Mouse (Mus musculus) midbrain, embryonic 12.5 days (tissue): Measurements from ENCODE around the gene Gm5134. TPM values are rescaled to one million over a fixed set of nuclear protein-coding genes. Genes with fewer than 3 reads are reported as not detected.

Experiments
- ATAC-seq: fragments of 200-750 bp; cut with Nextera tagmentation; 2 replicates; pipeline ENCODE4 v1.8.0; 2017; ENCODE audit warnings: low read depth, moderate TSS enrichment, moderate library complexity; ENCODE audit not compliant: low FRiP score
- H3K27ac ChIP-seq: fragments of 300-500 bp; sonication (generic); replicated peaks from 2 replicates; pipeline ENCODE4 v1.5.1; 2016; ENCODE audit warnings: mild to moderate bottlenecking
- H3K27me3 ChIP-seq: fragments of 300-500 bp; sonication (generic); 2 replicates; pipeline ENCODE4 v1.6.1; 2016; ENCODE audit warnings: mild to moderate bottlenecking
- H3K36me3 ChIP-seq: fragments of 300-500 bp; sonication (generic); 2 replicates; pipeline ENCODE4 v1.6.1; 2016
- H3K4me1 ChIP-seq: fragments of 300-500 bp; sonication (generic); 2 replicates; pipeline ENCODE4 v1.6.1; 2016
- H3K4me2 ChIP-seq: fragments of 300-500 bp; sonication (generic); replicated peaks from 2 replicates; pipeline ENCODE4 v1.6.1; 2016; ENCODE audit warnings: mild to moderate bottlenecking, moderate library complexity
- H3K4me3 ChIP-seq: fragments of 300-500 bp; sonication (generic); 2 replicates; pipeline ENCODE4 v1.5.1; 2016; ENCODE audit warnings: mild to moderate bottlenecking
- H3K9ac ChIP-seq: fragments of 300-500 bp; sonication (generic); replicated peaks from 2 replicates; pipeline ENCODE4 v1.6.1; 2016; ENCODE audit warnings: mild to moderate bottlenecking, moderate library complexity
- H3K9me3 ChIP-seq: fragments of 300-500 bp; sonication (generic); 2 replicates; pipeline ENCODE4 v1.6.1; 2016; ENCODE audit warnings: mild to moderate bottlenecking
- WGBS: fragments of 180-500 bp; shearing (Covaris S2); methylation state at CpG from one replicate; pipeline ENCODE4 v1.1.7; 2016; 5-methylcytosine and 5-hydroxymethylcytosine counted together
- polyA plus RNA-seq: library from polyadenylated mRNA; unstranded; fragments of >200 nt; fragmentation: Nextera tagmentation; extraction: Ambion mirVana; gene quantifications from 2 replicates; pipeline ENCODE4 v1.2.1, GENCODE M21; 2016

The Gm5134 gene
- polyA plus RNA-seq, 1 experiment from 2014 or later, result not detected

DNA sequence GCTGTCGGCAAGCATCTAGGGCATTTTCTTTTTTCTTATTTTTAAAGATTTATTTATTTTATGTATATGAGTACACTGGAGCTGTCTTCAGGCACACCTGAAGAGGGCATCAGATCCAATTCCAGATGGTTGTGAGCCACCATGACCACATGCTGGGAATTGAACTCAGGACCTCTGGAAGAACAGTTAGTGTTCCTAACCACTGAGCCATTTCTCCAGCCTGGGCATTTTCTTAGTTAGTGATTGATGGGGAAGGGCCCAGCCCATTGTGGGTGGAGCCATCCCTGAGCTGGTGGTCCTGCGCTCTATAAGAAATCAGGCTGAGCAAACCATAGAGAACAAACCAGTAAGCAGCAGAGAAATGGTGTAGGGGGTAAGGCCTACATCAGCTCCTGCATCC, 48.9 kb downstream of the Gm5134 start:
- no peak overlapping the region for H3K9ac ChIP-seq
- ATAC-seq, result no peak
- no peak overlapping the region for H3K27ac ChIP-seq
- 97% methylated on average over 2 of the region's 2 CpGs for WGBS
- no peaks in the 10 kb centered on the region for H3K9me3 ChIP-seq
- 0 out of 2 replicates have a peak, but pooled peaks cover 3% of the 10 kb centered on the region for H3K27me3 ChIP-seq
- H3K4me2 ChIP-seq, result no peak overlapping the region
- H3K36me3 ChIP-seq, result no peaks in the 10 kb centered on the region
- H3K4me1 ChIP-seq, result peaks cover 9% of the 10 kb centered on the region; the same call in 1 of the 2 replicates
- no peak overlapping the region for H3K4me3 ChIP-seq

DNA sequence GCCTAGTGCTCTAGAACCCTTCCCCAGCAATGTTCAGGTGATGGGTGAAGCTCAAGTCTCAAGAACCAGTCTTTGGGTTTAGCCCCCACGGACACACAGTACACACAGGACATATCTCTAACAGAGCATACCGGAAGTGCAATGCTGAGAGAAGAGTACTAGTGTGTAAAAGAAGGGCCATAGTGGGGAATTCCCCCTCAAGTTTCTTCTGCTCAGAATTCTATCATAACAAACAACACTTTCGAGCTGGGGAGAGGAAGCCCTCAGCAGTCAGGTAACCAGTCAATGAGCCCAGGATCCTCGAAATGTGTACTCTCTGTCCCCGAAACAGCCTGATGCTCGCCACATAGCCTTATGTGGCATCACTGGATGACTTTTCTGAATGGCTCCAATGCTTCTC, 52.1 kb downstream of the Gm5134 start:
- no peak overlapping the region for H3K9ac ChIP-seq
- H3K27me3 ChIP-seq, result no peaks in the 10 kb centered on the region
- no peak overlapping the region for H3K4me3 ChIP-seq
- H3K9me3 ChIP-seq, result no peaks in the 10 kb centered on the region
- no peak overlapping the region for H3K4me2 ChIP-seq
- ATAC-seq, result no peak
- WGBS, result 90% methylated on average over 6 of the region's 6 CpGs
- H3K27ac ChIP-seq, result no peak overlapping the region
- H3K36me3 ChIP-seq, result no peaks in the 10 kb centered on the region
- peaks cover 3% of the 10 kb centered on the region; the same call in 1 of the 2 replicates for H3K4me1 ChIP-seq

GRCm38 (mm10) chr10:76009812-76010211, 55.5 kb downstream of the Gm5134 start:
- WGBS, result 71% methylated on average over 3 of the region's 3 CpGs
- Histone ChIP-seq H3K27me3 (no peaks in the 10 kb centered on the region), H3K4me2 (no peak overlapping the region), H3K4me1 (no peaks in the 10 kb centered on the region), H3K36me3 (no peaks in the 10 kb centered on the region), H3K9ac (no peak overlapping the region), H3K4me3 (no peak overlapping the region), H3K9me3 (no peaks in the 10 kb centered on the region), H3K27ac (no peak overlapping the region)
- ATAC-seq, result no peak

- ATAC-seq, result no peak
- 89% methylated on average over 6 of the region's 6 CpGs for WGBS
- no peak overlapping the region for H3K4me3 ChIP-seq
- no peaks in the 10 kb centered on the region for H3K36me3 ChIP-seq
- H3K9ac ChIP-seq, result no peak overlapping the region
- no peak overlapping the region for H3K4me2 ChIP-seq
- H3K27me3 ChIP-seq, result no peaks in the 10 kb centered on the region
- H3K9me3 ChIP-seq, result no peaks in the 10 kb centered on the region
- no peaks in the 10 kb centered on the region for H3K4me1 ChIP-seq
- no peak overlapping the region for H3K27ac ChIP-seq
These were observed 58.6 kb downstream of the Gm5134 start for GRCm38 (mm10) chr10:76012922-76013321.

DNA sequence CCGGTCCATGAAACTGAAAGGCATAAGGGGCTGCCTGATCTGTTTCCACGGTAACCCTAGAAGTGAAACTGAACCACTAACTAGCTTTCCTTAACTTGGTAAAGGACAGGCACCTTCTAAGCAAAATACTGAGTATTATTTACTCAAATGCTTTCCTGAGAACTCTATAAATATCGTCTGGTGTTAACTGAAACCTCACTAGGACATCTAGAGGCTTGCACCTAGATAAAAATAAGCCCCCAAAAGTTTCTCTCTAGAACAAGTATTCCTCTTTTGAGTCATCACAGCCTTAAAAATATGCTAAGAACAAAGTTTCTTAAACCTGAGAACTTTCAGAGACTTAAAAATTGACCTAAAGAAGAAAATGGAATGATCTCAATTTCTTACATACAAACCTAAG, 62.6 kb downstream of the Gm5134 start:
- H3K9ac ChIP-seq, result no peak overlapping the region
- no peaks in the 10 kb centered on the region for H3K36me3 ChIP-seq
- no peaks in the 10 kb centered on the region for H3K27me3 ChIP-seq
- no peaks in the 10 kb centered on the region for H3K9me3 ChIP-seq
- H3K27ac ChIP-seq, result no peak overlapping the region
- H3K4me2 ChIP-seq, result no peak overlapping the region
- no peak for ATAC-seq
- H3K4me3 ChIP-seq, result no peak overlapping the region
- no peaks in the 10 kb centered on the region for H3K4me1 ChIP-seq
- WGBS, result 93% methylated on average over 3 of the region's 3 CpGs

GRCm38 (mm10) chr10:76021728-76022127, 67.4 kb downstream of the Gm5134 start:
- no peak overlapping the region for H3K9ac ChIP-seq
- ATAC-seq, result no peak
- no peaks in the 10 kb centered on the region for H3K27me3 ChIP-seq
- no peaks in the 10 kb centered on the region for H3K36me3 ChIP-seq
- H3K4me2 ChIP-seq, result no peak overlapping the region
- H3K4me1 ChIP-seq, result no peaks in the 10 kb centered on the region
- no peak overlapping the region for H3K27ac ChIP-seq
- 83% methylated on average over 3 of the region's 3 CpGs for WGBS
- no peak overlapping the region for H3K4me3 ChIP-seq
- peaks cover 13% of the 10 kb centered on the region; the same call in 1 of the 2 replicates for H3K9me3 ChIP-seq

DNA sequence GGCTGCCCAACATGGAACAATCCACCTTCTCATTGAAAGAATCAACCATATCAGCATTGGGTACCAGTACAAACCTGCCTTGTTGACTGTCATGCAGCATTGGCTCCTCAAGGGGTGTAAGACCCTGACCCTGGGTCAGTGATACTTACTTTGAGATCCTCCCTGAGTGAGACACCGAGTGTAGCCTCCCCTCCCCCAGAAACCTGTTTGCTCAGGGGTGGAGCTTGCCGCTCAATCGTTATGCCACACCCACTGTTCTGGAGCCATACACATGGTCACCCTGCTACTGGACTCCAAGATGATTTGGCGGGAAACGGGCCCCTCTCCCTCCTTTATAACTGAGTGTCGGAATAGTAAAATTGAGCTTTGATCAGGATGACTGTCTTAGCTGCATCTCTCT, 69.6 kb downstream of the Gm5134 start:
- H3K27ac ChIP-seq, result no peak overlapping the region
- H3K9ac ChIP-seq, result no peak overlapping the region
- H3K4me1 ChIP-seq, result no peaks in the 10 kb centered on the region
- no peak overlapping the region for H3K4me3 ChIP-seq
- H3K4me2 ChIP-seq, result no peak overlapping the region
- peaks cover 13% of the 10 kb centered on the region; the same call in 1 of the 2 replicates for H3K9me3 ChIP-seq
- 97% methylated on average over 6 of the region's 6 CpGs for WGBS
- no peaks in the 10 kb centered on the region for H3K36me3 ChIP-seq
- H3K27me3 ChIP-seq, result no peaks in the 10 kb centered on the region
- ATAC-seq, result no peak

GRCm38 (mm10) chr10:76025470-76026190, 71.3 kb downstream of the Gm5134 start:
- H3K36me3 ChIP-seq, result no peaks in the 10 kb centered on the region
- H3K4me2 ChIP-seq, result no peak overlapping the region
- H3K4me3 ChIP-seq, result no peak overlapping the region
- no peak overlapping the region for H3K27ac ChIP-seq
- WGBS, result 93% methylated on average over 9 of the region's 10 CpGs
- no peak overlapping the region for H3K9ac ChIP-seq
- no peak for ATAC-seq
- H3K27me3 ChIP-seq, result no peaks in the 10 kb centered on the region
- peaks cover 13% of the 10 kb centered on the region; the same call in 1 of the 2 replicates for H3K9me3 ChIP-seq
- H3K4me1 ChIP-seq, result no peaks in the 10 kb centered on the region

DNA sequence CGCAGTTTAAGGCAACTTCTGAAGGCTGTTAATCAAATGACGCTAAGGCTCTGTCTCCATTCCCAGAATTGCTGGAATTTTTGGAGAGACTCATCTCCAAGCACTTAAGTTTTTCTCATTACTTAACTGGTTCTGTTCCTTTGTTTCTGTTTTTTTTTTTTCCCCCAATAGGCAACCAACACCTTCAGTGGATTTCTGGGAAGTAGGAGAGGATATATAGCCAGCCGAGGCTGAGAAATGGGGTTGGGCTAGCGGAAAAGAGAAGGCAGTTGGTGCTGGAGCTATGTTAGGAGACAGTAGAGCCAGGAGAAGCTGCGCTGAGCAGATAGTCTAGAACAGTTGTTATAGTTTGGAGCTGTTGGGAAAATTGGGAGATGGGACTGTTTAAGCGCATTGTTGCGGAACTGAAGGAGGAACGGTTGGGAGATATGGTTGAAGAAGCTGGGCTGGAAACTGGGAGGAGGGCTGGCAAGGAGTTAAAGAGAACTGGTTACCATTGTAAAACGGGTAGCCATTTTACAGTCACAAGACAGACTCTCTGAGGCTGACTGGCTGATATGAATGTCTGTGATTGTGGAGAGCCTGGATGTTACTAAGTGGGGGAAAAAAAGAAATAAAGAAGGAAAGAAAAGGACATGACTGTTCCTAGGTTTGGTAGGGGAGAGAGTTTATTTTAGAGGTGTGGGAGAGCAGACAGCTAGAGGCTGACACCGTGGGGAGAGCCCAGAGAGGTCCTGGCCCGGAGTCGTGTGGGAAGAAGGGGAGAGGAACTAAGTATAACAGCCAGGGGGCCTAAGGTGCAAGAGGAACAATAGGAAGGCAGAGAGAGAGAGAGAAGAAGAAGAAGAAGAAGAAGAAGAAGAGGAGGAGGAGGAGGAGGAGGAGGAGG, 73.1 kb downstream of the Gm5134 start:
- H3K4me2 ChIP-seq, result no peak overlapping the region
- peaks cover 13% of the 10 kb centered on the region; the same call in 1 of the 2 replicates for H3K9me3 ChIP-seq
- no peaks in the 10 kb centered on the region for H3K36me3 ChIP-seq
- H3K4me1 ChIP-seq, result no peaks in the 10 kb centered on the region
- WGBS, result 68% methylated on average over 12 of the region's 12 CpGs
- ATAC-seq, result no peak
- no peaks in the 10 kb centered on the region for H3K27me3 ChIP-seq
- H3K4me3 ChIP-seq, result no peak overlapping the region
- no peak overlapping the region for H3K9ac ChIP-seq
- no peak overlapping the region for H3K27ac ChIP-seq

DNA sequence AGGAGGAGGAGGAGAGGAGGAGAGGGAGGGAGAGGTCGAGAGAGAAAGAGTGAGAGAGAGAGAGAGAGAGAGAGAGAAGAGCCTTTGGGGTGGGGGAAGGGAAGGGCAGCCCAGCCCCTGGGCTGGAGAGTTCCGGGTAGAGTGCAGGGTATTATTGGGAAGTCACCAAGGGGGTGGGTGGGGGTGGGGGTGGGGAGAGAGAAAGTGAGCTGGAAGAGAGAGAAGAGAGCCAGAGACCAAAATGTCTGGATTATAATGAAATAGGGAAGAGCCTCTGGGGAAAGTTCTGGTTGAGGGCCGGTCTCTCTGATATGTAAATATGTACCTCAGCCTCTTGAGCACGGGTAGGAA, 73.7 kb downstream of the Gm5134 start:
- WGBS, result 16% methylated on average over 3 of the region's 4 CpGs
- Histone ChIP-seq H3K27ac (no peak overlapping the region), H3K36me3 (no peaks in the 10 kb centered on the region), H3K4me2 (no peak overlapping the region), H3K9ac (no peak overlapping the region), H3K27me3 (no peaks in the 10 kb centered on the region), H3K9me3 (peaks cover 13% of the 10 kb centered on the region; the same call in 1 of the 2 replicates), H3K4me1 (peaks cover under 1% of the 10 kb centered on the region; the same call in 1 of the 2 replicates), H3K4me3 (no peak overlapping the region)
- ATAC-seq, result no peak

- Histone ChIP-seq H3K4me1 (peaks cover 4% of the 10 kb centered on the region), H3K27ac (no peak overlapping the region), H3K36me3 (no peaks in the 10 kb centered on the region), H3K27me3 (no peaks in the 10 kb centered on the region), H3K4me3 (no peak overlapping the region), H3K9me3 (peaks cover 13% of the 10 kb centered on the region; the same call in 1 of the 2 replicates), H3K9ac (no peak overlapping the region), H3K4me2 (no peak overlapping the region)
- ATAC-seq, result no peak
- WGBS, result 76% methylated on average over 9 of the region's 9 CpGs
These were observed 74.1 kb downstream of the Gm5134 start for GRCm38 (mm10) chr10:76028396-76028795.

- no peak overlapping the region for H3K27ac ChIP-seq
- H3K27me3 ChIP-seq, result no peaks in the 10 kb centered on the region
- no peaks in the 10 kb centered on the region for H3K36me3 ChIP-seq
- 58% methylated on average over 5 of the region's 5 CpGs for WGBS
- peaks cover 8% of the 10 kb centered on the region; the same call in 1 of the 2 replicates for H3K9me3 ChIP-seq
- H3K4me3 ChIP-seq, result no peak overlapping the region
- H3K9ac ChIP-seq, result no peak overlapping the region
- no peak overlapping the region for H3K4me2 ChIP-seq
- peaks cover 8% of the 10 kb centered on the region for H3K4me1 ChIP-seq
- ATAC-seq, result no peak
These were observed 75.0 kb downstream of the Gm5134 start for GRCm38 (mm10) chr10:76029276-76029675.
